ENCODE assay signal across 10 mouse cellular contexts in genomic region chr11:48798308-48798707, GRCm38 (mm10). TPM values are rescaled to one million over a fixed set of nuclear protein-coding genes. Genes with fewer than 3 reads are reported as not detected.
DNase-seq lines count a peak whose midpoint lies in the region; ATAC-seq and TF ChIP-seq lines count a peak whose summit lies in the region.
"Had no signal": no experiment of that assay in that cellular context is flagged by ENCODE, and none has a peak within 500 bp of the region (broad histone marks: within the 10 kb centered on the region; RNA-seq: fewer than 3 reads in every experiment).

No protein-coding gene starts in this region.

- H3K79me2 ChIP-seq in heart, adult 2 months (replicated peaks; ENCODE audit: control insufficient read depth, insufficient read depth, low read length) = no peaks in the 10 kb centered on the region; the same call in 1 of the 2 replicates
- H3K79me2 ChIP-seq in C2C12 (ENCODE audit: control insufficient read depth, insufficient read depth) = peaks cover 60% of the 10 kb centered on the region

- no peak for DNase-seq in heart, adult 2 months
- no peak for DNase-seq in thymus, postnatal 25 days
- no peak for DNase-seq in right cerebral cortex, postnatal 36 days (ENCODE audit: low spot score in 2 of 2)
- no peak for DNase-seq in spleen, postnatal 14 days (ENCODE audit: low spot score in 2 of 2)
- DNase-seq: adrenal gland, postnatal 25 days; embryo, embryonic 11 days had no signal

- H3K4me2 ChIP-seq in heart, embryonic 11.5 days = peak overlapping the region; percentile 88
- peak overlapping the region; percentile 84 for H3K4me2 ChIP-seq in forebrain, embryonic 13.5 days
- peak overlapping the region; percentile 74 for H3K4me2 ChIP-seq in liver, embryonic 16.5 days (ENCODE audit: low read depth, low read length)

- no peak for TF ChIP-seq POLR2A in heart, adult 2 months (IDR thresholded peaks at IDR 0.05; ENCODE audit: insufficient read depth, low read depth, low read length)

- H3K27me3 ChIP-seq in heart, embryonic 11.5 days (ENCODE audit: control insufficient read depth, insufficient read depth, low read length) = no peaks in the 10 kb centered on the region
- no peaks in the 10 kb centered on the region for H3K27me3 ChIP-seq in heart, adult 2 months (ENCODE audit: control insufficient read depth, insufficient read depth, low read length)
- H3K27me3 ChIP-seq in C2C12 (ENCODE audit: control insufficient read depth, insufficient read depth, insufficient read length) = no peaks in the 10 kb centered on the region
- no peaks in the 10 kb centered on the region for H3K27me3 ChIP-seq in forebrain, embryonic 13.5 days
- H3K27me3 ChIP-seq in liver, embryonic 16.5 days (ENCODE audit: control insufficient read depth, insufficient read depth, low read depth, low read length) = no peaks in the 10 kb centered on the region

- intact Hi-C loops in heart, adult 2 months (cut with DNase I) = loop anchor here (5.0 kb wide), 1 partner anchor 404 kb away; the partner anchor contains the start of gene Zfp62

- ATAC-seq in heart, embryonic 11.5 days (replicated peaks; ENCODE audit: insufficient number of reproducible peaks, low FRiP score, low TSS enrichment) = no peak
- no peak for ATAC-seq in forebrain, embryonic 13.5 days
- no peak for ATAC-seq in liver, embryonic 16.5 days (ENCODE audit: low read depth)

- TF ChIP-seq CTCF in heart, adult 2 months (IDR thresholded peaks at IDR 0.05) = no peak
- TF ChIP-seq CTCF in C2C12 (IDR thresholded peaks at IDR 0.05; ENCODE audit: control insufficient read depth, insufficient read depth, insufficient read length) = no peak

- 51% methylated on average over 7 of the region's 7 CpGs for WGBS in heart, embryonic 11.5 days (ENCODE audit: insufficient replicate concordance)
- 52% methylated on average over 7 of the region's 7 CpGs for WGBS in heart, adult 2 months
- WGBS in forebrain, embryonic 13.5 days = 83% methylated on average over 7 of the region's 7 CpGs
- WGBS in liver, embryonic 16.5 days (ENCODE audit: insufficient replicate concordance) = 48% methylated on average over 7 of the region's 7 CpGs

- no peak overlapping the region for H3ac ChIP-seq in C2C12 (ENCODE audit: control insufficient read depth, insufficient read length, low read depth)

- no peak for TF ChIP-seq EP300 in heart, adult 2 months (IDR thresholded peaks at IDR 0.05; ENCODE audit: insufficient read depth, low read depth, low read length)

- peaks cover 16% of the 10 kb centered on the region for H3K36me3 ChIP-seq in heart, embryonic 11.5 days (ENCODE audit: control insufficient read depth, insufficient read depth, low read length)
- peaks cover 9% of the 10 kb centered on the region for H3K36me3 ChIP-seq in heart, adult 2 months (ENCODE audit: control insufficient read depth, insufficient read depth, low read length)
- peaks cover 28% of the 10 kb centered on the region for H3K36me3 ChIP-seq in C2C12 (ENCODE audit: control insufficient read depth, insufficient read depth)
- H3K36me3 ChIP-seq in forebrain, embryonic 13.5 days (ENCODE audit: poor library complexity, severe bottlenecking) = peaks cover 19% of the 10 kb centered on the region
- peaks cover 23% of the 10 kb centered on the region for H3K36me3 ChIP-seq in liver, embryonic 16.5 days (ENCODE audit: control insufficient read depth, insufficient read depth)

- H3K27ac ChIP-seq in heart, embryonic 11.5 days (ENCODE audit: low read depth, low read length) = peak overlapping the region; percentile 41; the same call in 1 of the 2 replicates
- H3K27ac ChIP-seq in heart, adult 2 months = no peak overlapping the region
- no peak overlapping the region for H3K27ac ChIP-seq in forebrain, embryonic 13.5 days
- no peak overlapping the region for H3K27ac ChIP-seq in liver, embryonic 16.5 days (ENCODE audit: low read length)

- peaks cover 41% of the 10 kb centered on the region for H3K79me3 ChIP-seq in C2C12 (ENCODE audit: low read depth)

- peaks cover 21% of the 10 kb centered on the region for H3K4me1 ChIP-seq in heart, embryonic 11.5 days (ENCODE audit: control insufficient read depth, insufficient read depth, low read length)
- peaks cover 9% of the 10 kb centered on the region for H3K4me1 ChIP-seq in heart, adult 2 months (ENCODE audit: control insufficient read depth, insufficient read depth, low read length)
- H3K4me1 ChIP-seq in forebrain, embryonic 13.5 days = peaks cover 40% of the 10 kb centered on the region
- H3K4me1 ChIP-seq in liver, embryonic 16.5 days (ENCODE audit: control insufficient read depth, low read depth, low read length) = peaks cover 32% of the 10 kb centered on the region

- peak overlapping the region; percentile 72 for H3K4me3 ChIP-seq in heart, embryonic 11.5 days (ENCODE audit: low read depth, low read length)
- H3K4me3 ChIP-seq in heart, adult 2 months = no peak overlapping the region
- peak overlapping the region; percentile 88 for H3K4me3 ChIP-seq in C2C12 (ENCODE audit: insufficient read depth, poor library complexity, severe bottlenecking)
- 0 out of 2 replicates have a peak overlapping the region, but pooled peaks have one; percentile 88 for H3K4me3 ChIP-seq in forebrain, embryonic 13.5 days
- peak overlapping the region; percentile 11; the same call in 1 of the 2 replicates for H3K4me3 ChIP-seq in liver, embryonic 16.5 days (ENCODE audit: low read depth, low read length)

- H3K9me3 ChIP-seq in heart, embryonic 11.5 days (replicated peaks; ENCODE audit: control insufficient read depth, low read length) = no peaks in the 10 kb centered on the region
- no peaks in the 10 kb centered on the region for H3K9me3 ChIP-seq in forebrain, embryonic 13.5 days (replicated peaks)
- H3K9me3 ChIP-seq in liver, embryonic 16.5 days (replicated peaks; ENCODE audit: control insufficient read depth, low read length) = no peaks in the 10 kb centered on the region

- H3K9ac ChIP-seq in heart, embryonic 11.5 days (ENCODE audit: low read depth, low read length) = peak overlapping the region; percentile 47; the same call in 1 of the 2 replicates
- no peak overlapping the region for H3K9ac ChIP-seq in heart, adult 2 months (ENCODE audit: low read depth, low read length)
- peak overlapping the region; percentile 95 for H3K9ac ChIP-seq in forebrain, embryonic 13.5 days
- H3K9ac ChIP-seq in liver, embryonic 16.5 days (ENCODE audit: low read depth, low read length) = peak overlapping the region; percentile 21

TF ChIP-seq in C2C12, 6 proteins besides CTCF, POLR2A, EP300 and RAD21:
- no peak for TF ChIP-seq MYOD1 (IDR thresholded peaks at IDR 0.05; ENCODE audit: control insufficient read depth, insufficient read length, low read depth)

RNA-seq across cellular contexts. Expression of gene Rack1, which starts 1.8 kb away (rescaled TPM):
- polyA plus RNA-seq in heart, embryonic 11.5 days (2014; fragmentation: Nextera tagmentation; extraction: Ambion mirVana) = 538 and 603 TPM in 2 replicates
- 100 to 1,000 TPM; 337 to 437 TPM for total RNA-seq in heart, adult 2 months (2021)
- 867 and 1,301 TPM in 2 replicates for polyA plus RNA-seq in heart, adult 2 months (2012; rRNA removed)
- 3,051 TPM for polyA plus RNA-seq in C2C12 (2012; fragmentation: generic; extraction: Trizol)
- polyA plus RNA-seq in forebrain, embryonic 13.5 days (2015; fragmentation: Nextera tagmentation; extraction: Ambion mirVana) = 585 and 587 TPM in 2 replicates
- polyA plus RNA-seq in liver, embryonic 16.5 days (2015; fragmentation: Nextera tagmentation; extraction: Ambion mirVana) = 395 and 402 TPM in 2 replicates

RNA-seq across cellular contexts. Expression of gene Trim41, which starts 18.8 kb away (rescaled TPM):
- 3.3 and 3.7 TPM in 2 replicates for polyA plus RNA-seq in heart, embryonic 11.5 days (2014; fragmentation: Nextera tagmentation; extraction: Ambion mirVana)
- 10 to 100 TPM; 19.8 to 19.9 TPM for total RNA-seq in heart, adult 2 months (2021)
- polyA plus RNA-seq in heart, adult 2 months (2012; rRNA removed) = 19.1 and 19.3 TPM in 2 replicates
- polyA plus RNA-seq in C2C12 (2012; fragmentation: generic; extraction: Trizol) = 24.4 TPM
- 6.0 and 7.4 TPM in 2 replicates for polyA plus RNA-seq in forebrain, embryonic 13.5 days (2015; fragmentation: Nextera tagmentation; extraction: Ambion mirVana)
- polyA plus RNA-seq in liver, embryonic 16.5 days (2015; fragmentation: Nextera tagmentation; extraction: Ambion mirVana) = 1.6 and 1.8 TPM in 2 replicates

RNA-seq across cellular contexts. Expression of gene Trim7, which starts 27.6 kb away (rescaled TPM):
- 0.43 and 0.70 TPM in 2 replicates for polyA plus RNA-seq in heart, embryonic 11.5 days (2014; fragmentation: Nextera tagmentation; extraction: Ambion mirVana)
- 10 to 100 TPM; 18.2 to 18.4 TPM for total RNA-seq in heart, adult 2 months (2021)
- polyA plus RNA-seq in heart, adult 2 months (2012; rRNA removed) = 27.9 and 32.6 TPM in 2 replicates
- polyA plus RNA-seq in C2C12 (2012; fragmentation: generic; extraction: Trizol) = 1.9 TPM
- 0.71 and 0.80 TPM in 2 replicates for polyA plus RNA-seq in forebrain, embryonic 13.5 days (2015; fragmentation: Nextera tagmentation; extraction: Ambion mirVana)
- 0.11 and 0.14 TPM in 2 replicates for polyA plus RNA-seq in liver, embryonic 16.5 days (2015; fragmentation: Nextera tagmentation; extraction: Ambion mirVana)

RNA-seq across cellular contexts. Expression of gene Gm12184, which starts 28.1 kb away (rescaled TPM):
- 2.9 and 4.0 TPM in 2 replicates for polyA plus RNA-seq in heart, embryonic 11.5 days (2014; fragmentation: Nextera tagmentation; extraction: Ambion mirVana)
- 1 to 10 TPM; 3.8 to 3.9 TPM for total RNA-seq in heart, adult 2 months (2021)
- polyA plus RNA-seq in heart, adult 2 months (2012; rRNA removed) = 18.8 and 28.2 TPM in 2 replicates
- 8.0 TPM for polyA plus RNA-seq in C2C12 (2012; fragmentation: generic; extraction: Trizol)
- polyA plus RNA-seq in forebrain, embryonic 13.5 days (2015; fragmentation: Nextera tagmentation; extraction: Ambion mirVana) = 4.2 and 5.2 TPM in 2 replicates
- polyA plus RNA-seq in liver, embryonic 16.5 days (2015; fragmentation: Nextera tagmentation; extraction: Ambion mirVana) = 0.22 and 0.40 TPM in 2 replicates

Comparison
In these comparisons a context has a peak if more than half of its experiments do, and no peak if none do; other contexts are left out.
1. RNA of gene Trim7, which starts 27.6 kb away (polyA plus RNA-seq): 27.9 to 32.6 TPM in heart, adult 2 months; 1.9 TPM in C2C12 (single experiment), 0.71 to 0.80 TPM in forebrain, embryonic 13.5 days, 0.43 to 0.70 TPM in heart, embryonic 11.5 days and 0.11 to 0.14 TPM in liver, embryonic 16.5 days; every median in the first group is over 10 times any median in the second.
2. Peak in every context shown above with its lines, with median percentiles within 50 percentile points of each other: H3K4me2 ChIP-seq.